In genomic region chr10:89874036-89874435, GRCm38 (mm10) we compare ENCODE assay signal across 8 mouse cellular contexts. TPM values are rescaled to one million over a fixed set of nuclear protein-coding genes. Genes with fewer than 3 reads are reported as not detected.
A peak's percentile ranks its signal among the peaks of the same experiment; 100 is the strongest.
DNase-seq lines count a peak whose midpoint lies in the region; ATAC-seq and TF ChIP-seq lines count a peak whose summit lies in the region.

No protein-coding gene starts in this region.

- no peak for TF ChIP-seq POLR2A in embryonic fibroblast, embryonic 13.5 days (IDR thresholded peaks at IDR 0.05; ENCODE audit: low read depth, low read length)

- no peak for ATAC-seq in intestine, embryonic 16.5 days
- ATAC-seq in neural tube, embryonic 12.5 days (ENCODE audit: low FRiP score, low read depth) = no peak

- 0 out of 2 replicates have a peak, but pooled peaks cover 3% of the 10 kb centered on the region for H3K4me1 ChIP-seq in embryonic fibroblast, embryonic 13.5 days (ENCODE audit: control insufficient read depth, insufficient read depth, low read length)
- H3K4me1 ChIP-seq in intestine, embryonic 16.5 days (ENCODE audit: control insufficient read depth, insufficient read depth, low read length) = peaks cover 10% of the 10 kb centered on the region; the same call in 1 of the 2 replicates
- 0 out of 2 replicates have a peak, but pooled peaks cover 5% of the 10 kb centered on the region for H3K4me1 ChIP-seq in neural tube, embryonic 12.5 days

- peak overlapping the region; percentile 69 for H3K4me3 ChIP-seq in embryonic fibroblast, embryonic 13.5 days (ENCODE audit: insufficient read depth, low read length)
- peak overlapping the region; percentile 64 for H3K4me3 ChIP-seq in intestine, embryonic 16.5 days (ENCODE audit: low read length)
- H3K4me3 ChIP-seq in neural tube, embryonic 12.5 days = peak overlapping the region; percentile 74

- H3K4me2 ChIP-seq in intestine, embryonic 16.5 days (ENCODE audit: low read depth, low read length) = peak overlapping the region; percentile 96
- peak overlapping the region; percentile 88 for H3K4me2 ChIP-seq in neural tube, embryonic 12.5 days (replicated peaks)

- no peaks in the 10 kb centered on the region for H3K9me3 ChIP-seq in intestine, embryonic 16.5 days (ENCODE audit: control insufficient read depth, low read length)
- no peaks in the 10 kb centered on the region for H3K9me3 ChIP-seq in neural tube, embryonic 12.5 days

- no peaks in the 10 kb centered on the region for H3K36me3 ChIP-seq in intestine, embryonic 16.5 days (ENCODE audit: control insufficient read depth, insufficient read depth, low read length)
- no peaks in the 10 kb centered on the region for H3K36me3 ChIP-seq in neural tube, embryonic 12.5 days

- intact Hi-C loops in left cerebral cortex, postnatal 36 days (cut with DNase I) = loop anchor here (10.0 kb wide), 1 partner anchor 101 kb away; no protein-coding TSS in a partner anchor

- no peak overlapping the region for H3K27ac ChIP-seq in embryonic fibroblast, embryonic 13.5 days (ENCODE audit: insufficient read depth, low read length)
- no peak overlapping the region for H3K27ac ChIP-seq in intestine, embryonic 16.5 days (ENCODE audit: low read length)
- H3K27ac ChIP-seq in neural tube, embryonic 12.5 days = no peak overlapping the region

- DNase-seq in left cerebral cortex, postnatal 36 days (ENCODE audit: low spot score in 2 of 2) = peak; percentile 11 to 12
- no peak for DNase-seq in left cerebral cortex, adult 8-10 months (ENCODE audit: low spot score in 2 of 2)
- no peak for DNase-seq in adrenal gland, postnatal 36 days
- DNase-seq in adrenal gland, adult 2 months = no peak
- DNase-seq in adrenal gland, postnatal 14 days = no peak

- no peak overlapping the region for H3K9ac ChIP-seq in intestine, embryonic 16.5 days (ENCODE audit: low read depth, low read length)
- peak overlapping the region; percentile 86; the same call in 1 of the 2 replicates for H3K9ac ChIP-seq in neural tube, embryonic 12.5 days

- H3K27me3 ChIP-seq in intestine, embryonic 16.5 days (replicated peaks; ENCODE audit: control insufficient read depth, insufficient read depth, low read length) = peaks cover 9% of the 10 kb centered on the region; the same call in 1 of the 2 replicates
- H3K27me3 ChIP-seq in neural tube, embryonic 12.5 days (replicated peaks) = no peaks in the 10 kb centered on the region

- 13% methylated on average over 8 of the region's 8 CpGs for WGBS in intestine, embryonic 16.5 days
- WGBS in neural tube, embryonic 12.5 days = 6% methylated on average over 8 of the region's 8 CpGs

- no peak for TF ChIP-seq CTCF in embryonic fibroblast, embryonic 13.5 days (IDR thresholded peaks at IDR 0.05; ENCODE audit: borderline replicate concordance, insufficient read depth, low read length)

RNA-seq across cellular contexts. Expression of gene Anks1b, which starts 0.7 kb away (rescaled TPM):
- total RNA-seq in left cerebral cortex, postnatal 36 days (2021) = 100 to 1,000 TPM; 426 to 497 TPM
- 100 to 1,000 TPM; 419 to 472 (median 449) TPM for total RNA-seq in left cerebral cortex, adult 8-10 months (2022)
- 6.3 and 6.4 TPM in 2 replicates for polyA plus RNA-seq in embryonic fibroblast, embryonic 13.5 days (2011; ENCODE audit: insufficient read length, low read depth, missing spikeins)
- polyA plus RNA-seq in intestine, embryonic 16.5 days (2015; fragmentation: Nextera tagmentation; extraction: Ambion mirVana) = 0.71 and 1.2 TPM in 2 replicates
- 23.2 and 25.1 TPM in 2 replicates for polyA plus RNA-seq in neural tube, embryonic 12.5 days (2016; fragmentation: Nextera tagmentation; extraction: Ambion mirVana)
- under 1 TPM; 0.60 to 0.92 TPM for total RNA-seq in adrenal gland, postnatal 36 days (2021)
- total RNA-seq in adrenal gland, adult 2 months (2021) = under 1 TPM; 0.72 to 0.86 TPM
- polyA plus RNA-seq in adrenal gland, adult 2 months (2012; rRNA removed) = 0.31 and 0.50 TPM in 2 replicates
- 1.4 and 1.7 TPM in 2 replicates for total RNA-seq in adrenal gland, postnatal 14 days (2021)

Comparison
In these comparisons a context has a peak if more than half of its experiments do, and no peak if none do; other contexts are left out.
1. DNase-seq: peak in left cerebral cortex, postnatal 36 days (2 of 2); none in left cerebral cortex, adult 8-10 months (0 of 2), adrenal gland, postnatal 36 days (0 of 2), adrenal gland, adult 2 months (single experiment) and adrenal gland, postnatal 14 days (single experiment).
2. RNA of gene Anks1b, which starts 0.7 kb away (total RNA-seq): 426 to 497 TPM in left cerebral cortex, postnatal 36 days and 419 to 472 TPM in left cerebral cortex, adult 8-10 months; 1.4 to 1.7 TPM in adrenal gland, postnatal 14 days, 0.60 to 0.92 TPM in adrenal gland, postnatal 36 days and 0.72 to 0.86 TPM in adrenal gland, adult 2 months; every median in the first group is over 100 times any median in the second.
3. Peak in every context shown above with its lines, with median percentiles within 50 percentile points of each other: H3K4me3 ChIP-seq.